Mouse (Mus musculus) heart, postnatal 36 days (tissue): ENCODE data around the gene Tesk2. TPM values are rescaled to one million over a fixed set of nuclear protein-coding genes. Genes with fewer than 3 reads are reported as not detected.
"Not testable (repeated sequence)": the region's sequence is repeated elsewhere in the genome, so short reads cannot be mapped to it uniquely, and the experiment has no call there.

Experiments used
- DNase-seq, 2 experiments: peaks; one replicate each; pipeline ENCODE4 v3.0.0; 2021 to 2022
- intact Hi-C: fragments of 180-260 bp; cut with DNase I; formaldehyde crosslinking; loops from one replicate; pipeline ENCODE4 v1.15.1; 2025
- total RNA-seq, 2 experiments: library from RNA; stranded (reverse); gene quantifications; 2 replicates each; pipeline ENCODE4 v1.2.3; 2021

The Tesk2 gene
- total RNA-seq = 1 to 10 TPM; 1.9 to 2.5 TPM

GRCm38 (mm10) chr4:116720343-116721097, at the start of gene Tesk2:
Tesk2 (plus strand) TSS chr4:116720948.
- DNase-seq = peak; percentile 82 to 86
- intact Hi-C loops = loop anchor here (1.0 to 10.0 kb wide), 2 partner anchors 10 to 154 kb away; partner anchors contain the start of gene Zswim5

- DNase-seq = peak in 1 of 2 experiments; percentile 26
Observed at GRCm38 (mm10) chr4:116672785-116673184, 48.0 kb upstream of the Tesk2 start.

GRCm38 (mm10) chr4:116674761-116675160, 46.0 kb upstream of the Tesk2 start:
- intact Hi-C loops, DNase-seq: not testable (repeated sequence)

More at GRCm38 (mm10) chr4:116672785-116673184, 48.0 kb upstream of the Tesk2 start:
- intact Hi-C loops = no loop called here

GRCm38 (mm10) chr4:116676027-116676426, 44.7 kb upstream of the Tesk2 start:
- DNase-seq = no peak
- intact Hi-C loops = no loop called here

GRCm38 (mm10) chr4:116677808-116678207, 42.9 kb upstream of the Tesk2 start:
- no peak for DNase-seq
- intact Hi-C loops = no loop called here

GRCm38 (mm10) chr4:116679141-116679540, 41.6 kb upstream of the Tesk2 start:
- no peak for DNase-seq
- intact Hi-C loops = no loop called here

GRCm38 (mm10) chr4:116680521-116680920, 40.2 kb upstream of the Tesk2 start:
- DNase-seq, intact Hi-C loops: not testable (repeated sequence)

GRCm38 (mm10) chr4:116683957-116684356, 36.8 kb upstream of the Tesk2 start:
- intact Hi-C loops = loop anchor here (2.0 kb wide), 2 partner anchors 33 to 57 kb away; partner anchors contain the start of genes Akr1a1 and Nasp
- DNase-seq = no peak

GRCm38 (mm10) chr4:116684665-116685064, 36.1 kb upstream of the Tesk2 start:
- intact Hi-C loops = loop anchor here (2.0 to 5.0 kb wide), 3 partner anchors 34 to 127 kb away; partner anchors contain the start of genes Akr1a1, Gpbp1l1, Nasp and Tmem69
- DNase-seq = no peak

GRCm38 (mm10) chr4:116685402-116686061, 35.2 kb upstream of the Tesk2 start, which contains the start of gene Prdx1:
Prdx1 (plus strand) TSS chr4:116685544.
- peak; percentile 97 to 99 for DNase-seq
- intact Hi-C loops = loop anchor here (2.0 to 5.0 kb wide), 3 partner anchors 35 to 128 kb away; partner anchors contain the start of genes Akr1a1, Gpbp1l1, Nasp and Tmem69

GRCm38 (mm10) chr4:116687041-116687440, 33.7 kb upstream of the Tesk2 start:
- no peak for DNase-seq
- intact Hi-C loops = loop anchor here (5.0 kb wide), 1 partner anchor 130 kb away; the partner anchor contains the start of genes Gpbp1l1 and Tmem69

- DNase-seq = no peak
- intact Hi-C loops = loop anchor here (5.0 kb wide), 1 partner anchor 132 kb away; the partner anchor contains the start of genes Gpbp1l1 and Tmem69
Observed at GRCm38 (mm10) chr4:116689309-116689876, 31.4 kb upstream of the Tesk2 start.

- DNase-seq = no peak
- intact Hi-C loops = loop anchor here (2.0 kb wide), 1 partner anchor 15 kb away; no protein-coding TSS in a partner anchor
Observed at GRCm38 (mm10) chr4:116692146-116692545, 28.6 kb upstream of the Tesk2 start.

GRCm38 (mm10) chr4:116693785-116694184, 27.0 kb upstream of the Tesk2 start:
- DNase-seq = no peak
- intact Hi-C loops = loop anchor here (2.0 kb wide), 1 partner anchor 13 kb away; no protein-coding TSS in a partner anchor

- intact Hi-C loops = no loop called here
- DNase-seq = no peak
Observed at GRCm38 (mm10) chr4:116698693-116699342, 21.9 kb upstream of the Tesk2 start.

GRCm38 (mm10) chr4:116700964-116701363, 19.8 kb upstream of the Tesk2 start:
- no peak for DNase-seq
- intact Hi-C loops = no loop called here

- peak; percentile 71 to 83 for DNase-seq
- intact Hi-C loops = no loop called here
Observed at GRCm38 (mm10) chr4:116703804-116704203, 16.9 kb upstream of the Tesk2 start.

- intact Hi-C loops = loop anchor here (2.0 kb wide), 1 partner anchor 15 kb away; no protein-coding TSS in a partner anchor
- DNase-seq = no peak
Observed at GRCm38 (mm10) chr4:116707666-116708065, 13.1 kb upstream of the Tesk2 start.

- DNase-seq = peak; percentile 82 to 84
- intact Hi-C loops = no loop called here
Observed at GRCm38 (mm10) chr4:116708201-116708764, 12.5 kb upstream of the Tesk2 start, which contains the start of the genes Mmachc and Ccdc163. Mmachc (minus strand) TSS chr4:116708406. Ccdc163 (plus strand) TSS chr4:116708509.
